Mouse (Mus musculus): ENCODE results near the gene Agbl2.

DNA sequence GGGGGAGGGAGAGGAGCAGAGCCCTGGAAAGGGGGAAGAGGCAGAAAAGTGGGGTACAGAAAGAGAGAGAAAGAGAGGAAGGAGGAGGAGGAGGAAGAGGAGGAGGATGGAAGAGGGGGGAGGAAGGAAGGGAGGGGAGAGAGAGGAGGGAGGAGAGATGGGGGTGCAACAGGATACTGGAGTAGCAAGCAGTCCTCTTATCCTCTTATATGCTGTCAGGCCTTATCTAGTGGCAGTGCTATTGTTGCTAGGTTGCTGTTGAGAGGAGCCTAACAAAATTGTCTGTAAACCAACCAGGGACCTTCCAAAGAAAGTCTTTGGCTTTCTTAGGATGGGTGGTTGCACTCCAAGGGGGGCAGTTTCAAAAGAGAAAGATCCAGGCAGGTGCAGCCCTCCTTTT lies 96.9 kb downstream of the Agbl2 start:
- TF ChIP-seq CTCF (IDR thresholded peaks at IDR 0.05; ENCODE audit: insufficient read depth, low read depth, low read length) (no peak), POLR2A (IDR thresholded peaks at IDR 0.05; ENCODE audit: insufficient read depth, low read depth, low read length) (no peak)

Measured in olfactory bulb, adult 2 months (tissue).